ENCODE assay signal across 8 mouse cellular contexts in the genomic region with DNA sequence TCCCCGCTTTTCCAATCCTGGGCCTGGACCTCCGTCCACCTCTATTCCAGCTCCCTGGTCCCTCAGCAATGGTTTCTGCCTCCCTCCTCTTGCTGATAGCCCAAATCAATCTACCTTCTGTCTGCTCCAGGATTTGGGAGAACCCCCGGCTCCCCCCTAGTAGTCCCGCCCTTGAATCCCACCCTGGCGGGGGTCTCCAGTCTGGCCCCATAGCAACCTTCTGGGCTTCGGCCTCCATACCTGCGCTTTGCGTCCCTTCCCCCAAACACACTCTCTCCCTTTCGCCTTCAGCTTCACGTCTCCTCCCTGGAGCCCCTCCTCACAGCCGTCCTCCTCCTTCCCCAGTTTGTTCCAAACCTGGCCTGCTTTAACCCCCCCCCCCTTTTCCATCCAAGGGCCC. TPM values are rescaled to one million over a fixed set of nuclear protein-coding genes. Genes with fewer than 3 reads are reported as not detected.
DNase-seq lines count a peak whose midpoint lies in the region; ATAC-seq and TF ChIP-seq lines count a peak whose summit lies in the region.

No protein-coding gene starts in this region.

- H3K4me3 ChIP-seq in heart, embryonic 16.5 days (ENCODE audit: low read length) = peak overlapping the region; percentile 73
- H3K4me3 ChIP-seq in heart, adult 2 months = no peak overlapping the region; the same call in 1 of the 2 replicates
- H3K4me3 ChIP-seq in bone marrow macrophage, adult 2 months (ENCODE audit: insufficient read depth, low read length) = peak overlapping the region; percentile 83; the same call in 1 of the 2 replicates
- H3K4me3 ChIP-seq in hindbrain, embryonic 11.5 days (ENCODE audit: low read depth, low read length) = peak overlapping the region; percentile 62
- H3K4me3 ChIP-seq in midbrain, embryonic 14.5 days (replicated peaks; ENCODE audit: low read depth, low read length) = peak overlapping the region; percentile 75

- no peak for TF ChIP-seq CTCF in heart, adult 2 months (IDR thresholded peaks at IDR 0.05)
- no peak for TF ChIP-seq CTCF in bone marrow macrophage, adult 2 months (IDR thresholded peaks at IDR 0.05; ENCODE audit: low read depth, low read length)

- no peak for ATAC-seq in heart, embryonic 16.5 days (replicated peaks; ENCODE audit: extremely low read depth, insufficient read depth, low FRiP score)
- ATAC-seq in hindbrain, embryonic 11.5 days (ENCODE audit: low FRiP score) = 0 out of 2 replicates have a peak, but pooled peaks have one; percentile 17
- peak; percentile 11 for ATAC-seq in midbrain, embryonic 14.5 days (ENCODE audit: low FRiP score, low TSS enrichment)
- no peak for ATAC-seq in megakaryocyte progenitor cell, adult 5-6 weeks (replicated peaks; ENCODE audit: poor library complexity)
- no peak for ATAC-seq in erythroid progenitor cell, adult 5-6 weeks (replicated peaks; ENCODE audit: low FRiP score, poor library complexity, severe bottlenecking)

- no peak overlapping the region for H3K27ac ChIP-seq in heart, embryonic 16.5 days (ENCODE audit: low read length)
- no peak overlapping the region; the same call in 1 of the 2 replicates for H3K27ac ChIP-seq in heart, adult 2 months
- H3K27ac ChIP-seq in bone marrow macrophage, adult 2 months (ENCODE audit: insufficient read depth, low read depth, low read length) = no peak overlapping the region
- H3K27ac ChIP-seq in hindbrain, embryonic 11.5 days (ENCODE audit: low read depth, low read length) = peak overlapping the region; percentile 48; the same call in 1 of the 2 replicates
- H3K27ac ChIP-seq in midbrain, embryonic 14.5 days (replicated peaks; ENCODE audit: low read depth, low read length) = peak overlapping the region; percentile 87

- 18% methylated on average over 11 of the region's 11 CpGs for WGBS in heart, embryonic 16.5 days
- WGBS in heart, adult 2 months = 62% methylated on average over 11 of the region's 11 CpGs
- 9% methylated on average over 10 of the region's 11 CpGs for WGBS in hindbrain, embryonic 11.5 days
- 2% methylated on average over 11 of the region's 11 CpGs for WGBS in midbrain, embryonic 14.5 days

- H3K36me3 ChIP-seq in heart, embryonic 16.5 days (ENCODE audit: control insufficient read depth, insufficient read depth) = no peaks in the 10 kb centered on the region
- no peaks in the 10 kb centered on the region for H3K36me3 ChIP-seq in heart, adult 2 months (ENCODE audit: control insufficient read depth, insufficient read depth, low read length)
- H3K36me3 ChIP-seq in hindbrain, embryonic 11.5 days (ENCODE audit: control insufficient read depth, insufficient read depth, low read length) = no peaks in the 10 kb centered on the region
- peaks cover 25% of the 10 kb centered on the region for H3K36me3 ChIP-seq in midbrain, embryonic 14.5 days (ENCODE audit: control insufficient read depth, insufficient read depth, low read length)

- peaks cover 12% of the 10 kb centered on the region for H3K4me1 ChIP-seq in heart, embryonic 16.5 days (ENCODE audit: control insufficient read depth, insufficient read depth, low read length)
- peaks cover 1% of the 10 kb centered on the region; the same call in 1 of the 2 replicates for H3K4me1 ChIP-seq in heart, adult 2 months (ENCODE audit: control insufficient read depth, insufficient read depth, low read length)
- H3K4me1 ChIP-seq in bone marrow macrophage, adult 2 months (ENCODE audit: control insufficient read depth, insufficient read depth, low read length) = peaks cover 13% of the 10 kb centered on the region
- H3K4me1 ChIP-seq in hindbrain, embryonic 11.5 days (replicated peaks; ENCODE audit: control insufficient read depth, insufficient read depth, low read length) = peaks cover 12% of the 10 kb centered on the region
- peaks cover 26% of the 10 kb centered on the region for H3K4me1 ChIP-seq in midbrain, embryonic 14.5 days (ENCODE audit: control insufficient read depth, insufficient read depth, low read length)

- no peak for DNase-seq in heart, adult 2 months
- no peak for DNase-seq in hindbrain, embryonic 11.5 days (ENCODE audit: low spot score)
- peak; percentile 57 for DNase-seq in midbrain, embryonic 14.5 days
- no peak for DNase-seq in layer of hippocampus, postnatal 25 days (ENCODE audit: extremely low spot score in 1 of 2, low spot score in 1 of 2)

- no peaks in the 10 kb centered on the region for H3K79me2 ChIP-seq in heart, adult 2 months (replicated peaks; ENCODE audit: control insufficient read depth, insufficient read depth, low read length)

- TF ChIP-seq POLR2A in heart, adult 2 months (IDR thresholded peaks at IDR 0.05; ENCODE audit: insufficient read depth, low read depth, low read length) = no peak
- no peak for TF ChIP-seq POLR2A in bone marrow macrophage, adult 2 months (IDR thresholded peaks at IDR 0.05; ENCODE audit: borderline replicate concordance, low read depth, low read length)

- H3K9ac ChIP-seq in heart, embryonic 16.5 days (ENCODE audit: low read length) = peak overlapping the region; percentile 82
- H3K9ac ChIP-seq in heart, adult 2 months (ENCODE audit: low read depth, low read length) = no peak overlapping the region
- peak overlapping the region; percentile 68 for H3K9ac ChIP-seq in hindbrain, embryonic 11.5 days (ENCODE audit: low read depth, low read length)
- peak overlapping the region; percentile 90 for H3K9ac ChIP-seq in midbrain, embryonic 14.5 days (replicated peaks; ENCODE audit: low read length)

- intact Hi-C loops in heart, adult 2 months (cut with DNase I) = loop anchor here (2.0 to 5.0 kb wide), 2 partner anchors 16 to 83 kb away; no protein-coding TSS in a partner anchor

- no peaks in the 10 kb centered on the region for H3K27me3 ChIP-seq in heart, embryonic 16.5 days (ENCODE audit: control insufficient read depth, insufficient read depth, low read length)
- H3K27me3 ChIP-seq in heart, adult 2 months (ENCODE audit: control insufficient read depth, insufficient read depth, low read length) = no peaks in the 10 kb centered on the region
- no peaks in the 10 kb centered on the region for H3K27me3 ChIP-seq in hindbrain, embryonic 11.5 days (ENCODE audit: control insufficient read depth, insufficient read depth, low read length)
- H3K27me3 ChIP-seq in midbrain, embryonic 14.5 days (ENCODE audit: control insufficient read depth, insufficient read depth, low read length) = no peaks in the 10 kb centered on the region

- peak overlapping the region; percentile 93 for H3K4me2 ChIP-seq in heart, embryonic 16.5 days (ENCODE audit: low read depth, low read length)
- peak overlapping the region; percentile 92 for H3K4me2 ChIP-seq in hindbrain, embryonic 11.5 days (replicated peaks; ENCODE audit: low read depth, low read length)
- peak overlapping the region; percentile 93 for H3K4me2 ChIP-seq in midbrain, embryonic 14.5 days (ENCODE audit: low read length)

- H3K9me3 ChIP-seq in heart, embryonic 16.5 days (replicated peaks; ENCODE audit: control insufficient read depth, low read length) = no peaks in the 10 kb centered on the region
- no peaks in the 10 kb centered on the region for H3K9me3 ChIP-seq in hindbrain, embryonic 11.5 days (ENCODE audit: control insufficient read depth, low read length)
- H3K9me3 ChIP-seq in midbrain, embryonic 14.5 days (ENCODE audit: control insufficient read depth, low read length) = no peaks in the 10 kb centered on the region

- TF ChIP-seq EP300 in heart, adult 2 months (IDR thresholded peaks at IDR 0.05; ENCODE audit: insufficient read depth, low read depth, low read length) = no peak

RNA-seq across cellular contexts. Expression of a gene that starts 0.9 kb away (rescaled TPM):
- polyA plus RNA-seq in heart, embryonic 16.5 days (2015; fragmentation: Nextera tagmentation; extraction: Ambion mirVana) = 1.6 and 1.9 TPM in 2 replicates
- total RNA-seq in heart, adult 2 months (2021) = 1 to 10 TPM in 1 of 2 experiments, under 1 TPM in 1; 0.94 to 1.2 TPM
- polyA plus RNA-seq in heart, adult 2 months (2012; rRNA removed) = 1.6 and 1.7 TPM in 2 replicates
- polyA plus RNA-seq in bone marrow macrophage, adult 2 months (2012; ENCODE audit: insufficient read depth, insufficient read length, missing spikeins) = 1.5 and 1.9 TPM in 2 replicates
- 2.9 and 5.3 TPM in 2 replicates for polyA plus RNA-seq in hindbrain, embryonic 11.5 days (2014; fragmentation: Nextera tagmentation; extraction: Ambion mirVana)
- 16.2 and 28.8 TPM in 2 replicates for polyA plus RNA-seq in midbrain, embryonic 14.5 days (2014; fragmentation: Nextera tagmentation; extraction: Ambion mirVana)
- total RNA-seq in layer of hippocampus, postnatal 25 days (2021) = 10 to 100 TPM; 63.9 to 65.5 TPM
- total RNA-seq in megakaryocyte progenitor cell, adult 5-6 weeks (2015) = 0.02 and 0.05 TPM in 2 replicates
- 0.07 and 0.17 TPM in 2 replicates for total RNA-seq in megakaryocyte progenitor cell, adult 5-6 weeks (2017)
- 2.5 TPM in 1 of 2 replicates, not detected in the other for total RNA-seq in erythroid progenitor cell, adult 5-6 weeks (2015; ENCODE audit: low replicate concordance)
- total RNA-seq in erythroid progenitor cell, adult 5-6 weeks (2017; ENCODE audit: low replicate concordance) = 1.4 and 4.9 TPM in 2 replicates

RNA-seq across cellular contexts. Expression of a gene that starts 5.0 kb away (rescaled TPM):
- polyA plus RNA-seq in heart, embryonic 16.5 days (2015; fragmentation: Nextera tagmentation; extraction: Ambion mirVana) = 164 and 189 TPM in 2 replicates
- 100 to 1,000 TPM; 254 to 258 TPM for total RNA-seq in heart, adult 2 months (2021)
- polyA plus RNA-seq in heart, adult 2 months (2012; rRNA removed) = 223 and 251 TPM in 2 replicates
- 179 and 198 TPM in 2 replicates for polyA plus RNA-seq in bone marrow macrophage, adult 2 months (2012; ENCODE audit: insufficient read depth, insufficient read length, missing spikeins)
- polyA plus RNA-seq in hindbrain, embryonic 11.5 days (2014; fragmentation: Nextera tagmentation; extraction: Ambion mirVana) = 56.4 and 64.0 TPM in 2 replicates
- 42.1 and 47.0 TPM in 2 replicates for polyA plus RNA-seq in midbrain, embryonic 14.5 days (2014; fragmentation: Nextera tagmentation; extraction: Ambion mirVana)
- total RNA-seq in layer of hippocampus, postnatal 25 days (2021) = 100 to 1,000 TPM; 203 to 214 TPM
- total RNA-seq in megakaryocyte progenitor cell, adult 5-6 weeks (2015) = 39.6 and 58.5 TPM in 2 replicates
- 92.1 and 96.5 TPM in 2 replicates for total RNA-seq in megakaryocyte progenitor cell, adult 5-6 weeks (2017)
- total RNA-seq in erythroid progenitor cell, adult 5-6 weeks (2015; ENCODE audit: low replicate concordance) = 31.0 and 47.9 TPM in 2 replicates
- total RNA-seq in erythroid progenitor cell, adult 5-6 weeks (2017; ENCODE audit: low replicate concordance) = 88.1 and 103 TPM in 2 replicates

RNA-seq across cellular contexts. Expression of a gene that starts 38.1 kb away (rescaled TPM):
- 20.5 and 22.6 TPM in 2 replicates for polyA plus RNA-seq in heart, embryonic 16.5 days (2015; fragmentation: Nextera tagmentation; extraction: Ambion mirVana)
- total RNA-seq in heart, adult 2 months (2021) = 10 to 100 TPM in 1 of 2 experiments, 1 to 10 TPM in 1; 7.4 to 10.8 TPM
- polyA plus RNA-seq in heart, adult 2 months (2012; rRNA removed) = 6.8 and 12.0 TPM in 2 replicates
- 28.3 and 36.2 TPM in 2 replicates for polyA plus RNA-seq in bone marrow macrophage, adult 2 months (2012; ENCODE audit: insufficient read depth, insufficient read length, missing spikeins)
- polyA plus RNA-seq in hindbrain, embryonic 11.5 days (2014; fragmentation: Nextera tagmentation; extraction: Ambion mirVana) = 64.9 and 78.4 TPM in 2 replicates
- polyA plus RNA-seq in midbrain, embryonic 14.5 days (2014; fragmentation: Nextera tagmentation; extraction: Ambion mirVana) = 53.4 and 58.6 TPM in 2 replicates
- 10 to 100 TPM; 24.7 to 26.2 TPM for total RNA-seq in layer of hippocampus, postnatal 25 days (2021)
- 64.5 and 77.4 TPM in 2 replicates for total RNA-seq in megakaryocyte progenitor cell, adult 5-6 weeks (2015)
- 38.4 and 38.6 TPM in 2 replicates for total RNA-seq in megakaryocyte progenitor cell, adult 5-6 weeks (2017)
- 43.6 and 45.8 TPM in 2 replicates for total RNA-seq in erythroid progenitor cell, adult 5-6 weeks (2015; ENCODE audit: low replicate concordance)
- 28.0 and 51.0 TPM in 2 replicates for total RNA-seq in erythroid progenitor cell, adult 5-6 weeks (2017; ENCODE audit: low replicate concordance)

RNA-seq across cellular contexts. Expression of a gene that starts 46.9 kb away (rescaled TPM):
- polyA plus RNA-seq in heart, embryonic 16.5 days (2015; fragmentation: Nextera tagmentation; extraction: Ambion mirVana) = 5.6 and 5.7 TPM in 2 replicates
- 10 to 100 TPM; 21.3 to 26.0 TPM for total RNA-seq in heart, adult 2 months (2021)
- 24.1 and 31.5 TPM in 2 replicates for polyA plus RNA-seq in heart, adult 2 months (2012; rRNA removed)
- polyA plus RNA-seq in bone marrow macrophage, adult 2 months (2012; ENCODE audit: insufficient read depth, insufficient read length, missing spikeins) = 31.3 and 35.4 TPM in 2 replicates
- polyA plus RNA-seq in hindbrain, embryonic 11.5 days (2014; fragmentation: Nextera tagmentation; extraction: Ambion mirVana) = 9.9 and 14.9 TPM in 2 replicates
- polyA plus RNA-seq in midbrain, embryonic 14.5 days (2014; fragmentation: Nextera tagmentation; extraction: Ambion mirVana) = 11.3 and 14.4 TPM in 2 replicates
- total RNA-seq in layer of hippocampus, postnatal 25 days (2021) = 10 to 100 TPM; 40.1 to 42.8 TPM
- 34.6 and 37.4 TPM in 2 replicates for total RNA-seq in megakaryocyte progenitor cell, adult 5-6 weeks (2015)
- total RNA-seq in megakaryocyte progenitor cell, adult 5-6 weeks (2017) = 13.8 and 16.7 TPM in 2 replicates
- total RNA-seq in erythroid progenitor cell, adult 5-6 weeks (2015; ENCODE audit: low replicate concordance) = 45.4 and 50.7 TPM in 2 replicates
- total RNA-seq in erythroid progenitor cell, adult 5-6 weeks (2017; ENCODE audit: low replicate concordance) = 8.9 and 22.3 TPM in 2 replicates

RNA-seq across cellular contexts. Expression of a gene that starts 47.1 kb away (rescaled TPM):
- 9.6 and 9.9 TPM in 2 replicates for polyA plus RNA-seq in heart, embryonic 16.5 days (2015; fragmentation: Nextera tagmentation; extraction: Ambion mirVana)
- total RNA-seq in heart, adult 2 months (2021) = under 1 TPM; 0.44 to 0.52 TPM
- polyA plus RNA-seq in heart, adult 2 months (2012; rRNA removed) = 0.39 and 0.50 TPM in 2 replicates
- polyA plus RNA-seq in bone marrow macrophage, adult 2 months (2012; ENCODE audit: insufficient read depth, insufficient read length, missing spikeins) = 6.1 TPM in 2 replicates
- polyA plus RNA-seq in hindbrain, embryonic 11.5 days (2014; fragmentation: Nextera tagmentation; extraction: Ambion mirVana) = 13.5 and 17.2 TPM in 2 replicates
- 5.6 and 8.2 TPM in 2 replicates for polyA plus RNA-seq in midbrain, embryonic 14.5 days (2014; fragmentation: Nextera tagmentation; extraction: Ambion mirVana)
- 1 to 10 TPM; 6.1 to 6.2 TPM for total RNA-seq in layer of hippocampus, postnatal 25 days (2021)
- total RNA-seq in megakaryocyte progenitor cell, adult 5-6 weeks (2015) = 6.2 and 9.1 TPM in 2 replicates
- 10.5 and 11.8 TPM in 2 replicates for total RNA-seq in megakaryocyte progenitor cell, adult 5-6 weeks (2017)
- total RNA-seq in erythroid progenitor cell, adult 5-6 weeks (2015; ENCODE audit: low replicate concordance) = 9.7 and 15.5 TPM in 2 replicates
- 18.1 and 35.3 TPM in 2 replicates for total RNA-seq in erythroid progenitor cell, adult 5-6 weeks (2017; ENCODE audit: low replicate concordance)

Comparison
In these comparisons a context has a peak if more than half of its experiments do, and no peak if none do; other contexts are left out.
1. ATAC-seq: peak in hindbrain, embryonic 11.5 days (single experiment) and midbrain, embryonic 14.5 days (single experiment); none in heart, embryonic 16.5 days (single experiment), megakaryocyte progenitor cell, adult 5-6 weeks (single experiment) and erythroid progenitor cell, adult 5-6 weeks (single experiment).
2. H3K27ac ChIP-seq: peak in hindbrain, embryonic 11.5 days (single experiment) and midbrain, embryonic 14.5 days (single experiment); none in heart, embryonic 16.5 days (single experiment), heart, adult 2 months (single experiment) and bone marrow macrophage, adult 2 months (single experiment).
3. Peak in every context shown above with its lines, with median percentiles within 50 percentile points of each other: H3K4me2 ChIP-seq.